Mouse (Mus musculus): ENCODE measurements around the gene Sirt6. TPM values are rescaled to one million over a fixed set of nuclear protein-coding genes. Genes with fewer than 3 reads are reported as not detected.

The Sirt6 gene
- polyA plus RNA-seq, 1 experiment from 2014 or later, result 27.3 TPM

DNA sequence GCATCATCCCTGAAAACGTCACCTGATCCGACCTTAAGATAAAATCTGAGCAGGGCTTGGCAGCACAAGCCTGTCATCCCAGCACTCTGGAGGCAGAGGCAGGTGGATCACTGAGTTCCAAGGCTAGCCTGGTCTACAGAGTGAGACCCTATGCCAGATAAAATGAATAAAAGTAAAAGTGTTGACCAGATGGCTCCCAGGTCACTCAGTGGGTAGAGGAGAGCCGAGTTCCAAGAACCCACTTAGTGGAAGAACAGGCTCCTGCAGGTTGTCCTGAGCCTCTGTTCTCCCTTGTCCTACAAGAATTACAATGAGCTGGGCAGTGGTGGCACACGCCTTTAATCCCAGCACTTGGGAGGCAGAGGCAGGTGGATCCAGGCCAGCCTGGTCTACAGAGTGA lies 34.4 kb downstream of the Sirt6 start:
- no peak for ATAC-seq (replicated peaks; ENCODE audit: insufficient number of reproducible peaks, low FRiP score, low TSS enrichment)
- no peaks in the 10 kb centered on the region for H3K9me3 ChIP-seq (replicated peaks; ENCODE audit: control insufficient read depth, low read length)
- WGBS (ENCODE audit: insufficient replicate concordance), result 52% methylated on average over 4 of the region's 4 CpGs

DNA sequence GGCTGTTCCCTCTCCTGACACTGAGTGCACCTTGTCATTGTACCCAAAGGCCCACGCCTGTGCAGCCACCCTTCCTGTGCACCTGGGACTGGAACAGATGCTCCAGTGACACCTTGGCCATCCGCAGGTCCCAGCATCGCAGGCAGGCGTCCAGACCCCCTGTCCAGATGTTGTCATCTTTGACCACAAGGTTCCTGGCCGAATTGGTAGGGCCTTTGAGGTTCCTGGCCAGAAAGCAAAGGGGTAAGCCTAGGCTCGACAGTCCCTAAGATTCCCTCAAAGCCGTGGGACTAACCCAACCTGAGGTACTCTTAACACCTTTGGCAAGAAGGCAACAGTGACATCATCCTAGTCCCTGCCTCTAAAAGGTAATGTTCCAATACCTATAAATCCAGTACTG lies 35.0 kb downstream of the Sirt6 start:
- peaks cover 27% of the 10 kb centered on the region for H3K27me3 ChIP-seq (ENCODE audit: control insufficient read depth, insufficient read depth, low read length)
- ATAC-seq (replicated peaks; ENCODE audit: insufficient number of reproducible peaks, low FRiP score, low TSS enrichment), result no peak
- H3K4me2 ChIP-seq, result no peak overlapping the region
- no peak overlapping the region for H3K27ac ChIP-seq (ENCODE audit: low read depth, low read length)
- WGBS (ENCODE audit: insufficient replicate concordance), result 73% methylated on average over 7 of the region's 7 CpGs
- H3K4me1 ChIP-seq (ENCODE audit: control insufficient read depth, insufficient read depth, low read length), result peaks cover 23% of the 10 kb centered on the region
- no peak overlapping the region for H3K9ac ChIP-seq (ENCODE audit: low read depth, low read length)
- peaks cover 7% of the 10 kb centered on the region for H3K36me3 ChIP-seq (ENCODE audit: control insufficient read depth, insufficient read depth, low read length)
- no peaks in the 10 kb centered on the region for H3K9me3 ChIP-seq (replicated peaks; ENCODE audit: control insufficient read depth, low read length)
- no peak overlapping the region for H3K4me3 ChIP-seq (ENCODE audit: low read depth, low read length)

More for the DNA sequence above, 34.4 kb downstream of the Sirt6 start:
- H3K9ac ChIP-seq (ENCODE audit: low read depth, low read length), result no peak overlapping the region
- H3K4me3 ChIP-seq (ENCODE audit: low read depth, low read length), result no peak overlapping the region
- peaks cover 26% of the 10 kb centered on the region for H3K4me1 ChIP-seq (ENCODE audit: control insufficient read depth, insufficient read depth, low read length)
- H3K4me2 ChIP-seq, result no peak overlapping the region
- H3K36me3 ChIP-seq (ENCODE audit: control insufficient read depth, insufficient read depth, low read length), result 0 out of 2 replicates have a peak, but pooled peaks cover 3% of the 10 kb centered on the region
- H3K27ac ChIP-seq (ENCODE audit: low read depth, low read length), result no peak overlapping the region
- H3K27me3 ChIP-seq (ENCODE audit: control insufficient read depth, insufficient read depth, low read length), result peaks cover 24% of the 10 kb centered on the region

DNA sequence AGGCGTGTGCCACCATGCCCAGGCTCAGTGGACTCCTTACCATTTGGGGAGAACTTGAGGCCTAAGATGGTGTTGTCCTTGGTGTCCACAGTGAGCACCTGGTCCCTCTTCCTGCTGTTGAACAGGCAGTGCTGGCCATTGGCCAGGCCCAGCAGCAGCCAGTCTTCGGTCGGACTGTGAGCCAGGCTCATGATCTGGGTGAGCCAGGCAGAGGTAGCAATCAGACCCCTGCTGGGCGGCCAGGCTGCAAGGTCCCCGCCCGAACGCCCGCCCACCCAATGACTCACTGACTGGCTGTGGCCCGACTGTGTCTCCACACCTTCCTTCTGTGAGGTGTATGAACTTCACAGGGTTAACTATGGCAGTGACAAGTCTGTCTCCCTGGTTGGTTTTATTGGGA lies 35.8 kb downstream of the Sirt6 start:
- WGBS (ENCODE audit: insufficient replicate concordance), result 56% methylated on average over 9 of the region's 9 CpGs
- Histone ChIP-seq H3K4me2 (no peak overlapping the region), H3K27me3 (ENCODE audit: control insufficient read depth, insufficient read depth, low read length) (peaks cover 34% of the 10 kb centered on the region), H3K36me3 (ENCODE audit: control insufficient read depth, insufficient read depth, low read length) (peaks cover 9% of the 10 kb centered on the region), H3K4me1 (ENCODE audit: control insufficient read depth, insufficient read depth, low read length) (peaks cover 16% of the 10 kb centered on the region), H3K4me3 (ENCODE audit: low read depth, low read length) (no peak overlapping the region), H3K9ac (ENCODE audit: low read depth, low read length) (no peak overlapping the region), H3K9me3 (replicated peaks; ENCODE audit: control insufficient read depth, low read length) (no peaks in the 10 kb centered on the region), H3K27ac (ENCODE audit: low read depth, low read length) (no peak overlapping the region)
- ATAC-seq (replicated peaks; ENCODE audit: insufficient number of reproducible peaks, low FRiP score, low TSS enrichment), result no peak

DNA sequence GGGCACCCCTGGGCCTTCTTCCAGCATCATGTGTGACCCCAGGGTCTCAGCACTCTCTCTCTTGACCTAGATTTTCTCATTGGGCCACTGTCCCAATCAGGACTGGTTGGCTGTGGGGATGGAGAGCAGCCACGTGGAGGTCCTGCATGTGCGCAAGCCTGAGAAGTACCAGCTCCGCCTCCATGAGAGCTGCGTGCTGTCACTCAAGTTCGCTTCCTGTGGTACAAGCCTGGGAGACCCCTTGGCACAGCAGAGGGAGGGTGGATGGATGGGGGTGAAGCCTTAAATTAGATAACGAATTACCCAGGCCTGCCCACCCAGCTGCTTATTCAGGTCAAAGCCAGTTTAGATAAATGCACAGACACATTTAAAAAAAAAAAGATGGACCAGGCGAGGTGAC lies 38.9 kb downstream of the Sirt6 start:
- H3K27me3 ChIP-seq (ENCODE audit: control insufficient read depth, insufficient read depth, low read length), result peaks cover 28% of the 10 kb centered on the region
- no peaks in the 10 kb centered on the region for H3K4me1 ChIP-seq (ENCODE audit: control insufficient read depth, insufficient read depth, low read length)
- ATAC-seq (replicated peaks; ENCODE audit: insufficient number of reproducible peaks, low FRiP score, low TSS enrichment), result no peak
- 57% methylated on average over 7 of the region's 7 CpGs for WGBS (ENCODE audit: insufficient replicate concordance)
- H3K36me3 ChIP-seq (ENCODE audit: control insufficient read depth, insufficient read depth, low read length), result peaks cover 15% of the 10 kb centered on the region
- H3K27ac ChIP-seq (ENCODE audit: low read depth, low read length), result no peak overlapping the region
- no peak overlapping the region for H3K4me2 ChIP-seq
- H3K9me3 ChIP-seq (replicated peaks; ENCODE audit: control insufficient read depth, low read length), result no peaks in the 10 kb centered on the region
- H3K9ac ChIP-seq (ENCODE audit: low read depth, low read length), result no peak overlapping the region
- H3K4me3 ChIP-seq (ENCODE audit: low read depth, low read length), result no peak overlapping the region

DNA sequence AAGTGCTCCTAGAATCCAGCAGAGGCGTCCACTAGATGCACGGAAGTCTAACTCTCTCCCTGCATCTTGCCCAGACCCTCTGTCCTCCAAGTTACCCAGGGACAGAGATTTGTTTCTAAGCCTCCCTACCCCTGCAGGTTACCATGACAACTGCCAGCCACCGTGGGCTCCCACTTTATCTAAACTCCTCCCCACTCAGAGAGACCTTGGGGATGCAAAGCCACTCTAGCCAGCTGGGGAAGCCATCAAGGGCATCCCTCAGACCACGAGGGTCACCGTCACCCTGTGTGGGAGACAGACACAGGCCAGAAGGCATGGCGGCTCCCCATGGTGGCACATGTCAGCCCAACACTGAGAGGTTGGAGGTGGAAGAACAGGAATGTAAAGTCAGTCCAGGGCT lies 44.2 kb downstream of the Sirt6 start:
- ATAC-seq (replicated peaks; ENCODE audit: insufficient number of reproducible peaks, low FRiP score, low TSS enrichment), result no peak
- WGBS (ENCODE audit: insufficient replicate concordance), result 51% methylated on average over 6 of the region's 6 CpGs
- H3K4me1 ChIP-seq (ENCODE audit: control insufficient read depth, insufficient read depth, low read length), result peaks cover 5% of the 10 kb centered on the region; the same call in 1 of the 2 replicates
- H3K27me3 ChIP-seq (ENCODE audit: control insufficient read depth, insufficient read depth, low read length), result peaks cover 18% of the 10 kb centered on the region
- peaks cover 14% of the 10 kb centered on the region for H3K36me3 ChIP-seq (ENCODE audit: control insufficient read depth, insufficient read depth, low read length)
- no peak overlapping the region for H3K27ac ChIP-seq (ENCODE audit: low read depth, low read length)
- no peaks in the 10 kb centered on the region for H3K9me3 ChIP-seq (replicated peaks; ENCODE audit: control insufficient read depth, low read length)
- H3K4me2 ChIP-seq, result no peak overlapping the region
- no peak overlapping the region for H3K9ac ChIP-seq (ENCODE audit: low read depth, low read length)
- no peak overlapping the region for H3K4me3 ChIP-seq (ENCODE audit: low read depth, low read length)

DNA sequence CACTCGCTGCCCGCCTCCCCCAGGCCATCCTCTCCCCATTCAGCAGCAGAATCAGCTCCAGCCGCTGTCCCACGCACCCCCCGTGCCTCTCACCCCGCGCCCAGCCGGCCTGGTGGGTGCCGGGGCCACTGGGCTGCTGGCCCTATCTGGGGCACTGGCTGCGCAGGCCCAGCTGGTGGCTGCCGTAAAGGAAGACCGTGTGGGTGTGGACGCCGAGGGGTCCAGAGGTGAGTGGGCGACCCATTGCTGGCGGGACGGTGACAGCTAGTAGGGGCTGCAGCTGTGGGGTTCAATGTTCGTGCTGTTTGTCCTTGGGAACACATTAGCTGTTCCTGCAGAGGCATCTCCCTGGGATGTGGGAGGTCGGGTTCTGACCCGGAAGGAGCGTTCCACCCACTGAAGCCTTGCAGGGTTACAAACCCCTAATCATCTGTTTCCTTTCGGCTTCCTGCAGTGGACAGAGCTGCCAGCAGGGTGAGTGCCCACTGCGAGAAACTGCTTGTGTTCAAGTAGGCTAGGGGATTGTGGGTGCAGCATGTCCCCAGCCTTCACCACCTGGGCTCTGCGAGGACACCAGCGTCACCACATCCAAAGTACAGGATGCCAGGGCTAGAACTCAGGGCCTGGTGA lies 47.0 kb downstream of the Sirt6 start:
- Histone ChIP-seq H3K9me3 (replicated peaks; ENCODE audit: control insufficient read depth, low read length) (no peaks in the 10 kb centered on the region), H3K27me3 (ENCODE audit: control insufficient read depth, insufficient read depth, low read length) (peaks cover 9% of the 10 kb centered on the region; the same call in 1 of the 2 replicates), H3K36me3 (ENCODE audit: control insufficient read depth, insufficient read depth, low read length) (peaks cover 8% of the 10 kb centered on the region; the same call in 1 of the 2 replicates), H3K4me1 (ENCODE audit: control insufficient read depth, insufficient read depth, low read length) (peaks cover 10% of the 10 kb centered on the region), H3K9ac (ENCODE audit: low read depth, low read length) (no peak overlapping the region), H3K4me3 (ENCODE audit: low read depth, low read length) (no peak overlapping the region), H3K27ac (ENCODE audit: low read depth, low read length) (no peak overlapping the region), H3K4me2 (peak overlapping the region; percentile 31)
- WGBS (ENCODE audit: insufficient replicate concordance), result 51% methylated on average over 25 of the region's 25 CpGs
- ATAC-seq (replicated peaks; ENCODE audit: insufficient number of reproducible peaks, low FRiP score, low TSS enrichment), result no peak

DNA sequence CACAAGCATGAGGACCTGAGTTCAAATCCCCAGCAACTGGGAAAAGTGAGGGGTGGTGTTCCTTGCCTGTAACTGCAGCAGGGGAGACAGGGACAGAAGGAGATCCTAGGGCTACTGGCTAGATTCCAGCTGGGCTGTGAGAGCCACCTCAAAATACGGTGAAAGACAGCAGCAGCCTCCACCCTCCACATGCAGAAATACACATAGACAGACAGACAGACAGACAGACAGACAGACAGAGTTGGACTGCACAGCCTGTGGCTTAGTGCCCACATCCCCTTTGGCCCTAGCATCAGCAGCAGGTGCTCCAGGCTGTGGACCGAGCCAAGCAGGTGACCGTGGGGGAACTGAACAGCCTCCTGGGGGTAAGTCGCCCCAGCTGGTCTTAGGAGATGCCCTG lies 47.6 kb downstream of the Sirt6 start:
- 72% methylated on average over 4 of the region's 4 CpGs for WGBS (ENCODE audit: insufficient replicate concordance)
- Histone ChIP-seq H3K27me3 (ENCODE audit: control insufficient read depth, insufficient read depth, low read length) (peaks cover 9% of the 10 kb centered on the region; the same call in 1 of the 2 replicates), H3K9ac (ENCODE audit: low read depth, low read length) (no peak overlapping the region), H3K4me3 (ENCODE audit: low read depth, low read length) (no peak overlapping the region), H3K27ac (ENCODE audit: low read depth, low read length) (no peak overlapping the region), H3K4me1 (ENCODE audit: control insufficient read depth, insufficient read depth, low read length) (peaks cover 10% of the 10 kb centered on the region), H3K36me3 (ENCODE audit: control insufficient read depth, insufficient read depth, low read length) (peaks cover 2% of the 10 kb centered on the region; the same call in 1 of the 2 replicates), H3K4me2 (no peak overlapping the region), H3K9me3 (replicated peaks; ENCODE audit: control insufficient read depth, low read length) (no peaks in the 10 kb centered on the region)
- no peak for ATAC-seq (replicated peaks; ENCODE audit: insufficient number of reproducible peaks, low FRiP score, low TSS enrichment)

DNA sequence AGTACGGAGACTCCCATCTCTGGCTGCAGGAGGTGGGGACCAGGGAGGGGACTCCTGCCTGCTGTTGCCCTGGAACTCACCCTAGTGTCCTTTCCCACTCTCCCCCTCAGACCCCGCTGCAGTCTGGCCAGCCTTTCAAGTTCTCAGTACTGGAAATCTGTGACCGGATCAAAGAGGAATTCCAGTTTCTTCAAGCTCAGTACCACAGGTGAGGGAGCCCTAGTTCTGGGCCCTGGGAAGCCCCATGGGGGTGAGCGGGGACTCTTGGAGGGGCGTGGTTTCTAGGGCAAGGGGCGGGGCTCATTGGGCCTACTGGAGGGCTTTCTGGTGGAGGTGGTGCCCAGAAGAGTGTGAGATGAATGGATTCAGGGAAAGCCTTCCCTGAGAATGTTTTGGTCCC lies 51.9 kb downstream of the Sirt6 start:
- peaks cover 28% of the 10 kb centered on the region for H3K4me1 ChIP-seq (ENCODE audit: control insufficient read depth, insufficient read depth, low read length)
- WGBS (ENCODE audit: insufficient replicate concordance), result 2% methylated on average over 6 of the region's 6 CpGs
- H3K9ac ChIP-seq (ENCODE audit: low read depth, low read length), result peak overlapping the region; percentile 71
- no peak for ATAC-seq (replicated peaks; ENCODE audit: insufficient number of reproducible peaks, low FRiP score, low TSS enrichment)
- H3K27me3 ChIP-seq (ENCODE audit: control insufficient read depth, insufficient read depth, low read length), result peaks cover 21% of the 10 kb centered on the region
- H3K9me3 ChIP-seq (replicated peaks; ENCODE audit: control insufficient read depth, low read length), result no peaks in the 10 kb centered on the region
- H3K27ac ChIP-seq (ENCODE audit: low read depth, low read length), result no peak overlapping the region
- peak overlapping the region; percentile 62 for H3K4me3 ChIP-seq (ENCODE audit: low read depth, low read length)
- no peaks in the 10 kb centered on the region for H3K36me3 ChIP-seq (ENCODE audit: control insufficient read depth, insufficient read depth, low read length)
- H3K4me2 ChIP-seq, result peak overlapping the region; percentile 68

GRCm38 (mm10) chr10:81575208-81575631 lies 52.4 kb downstream of the Sirt6 start:
- H3K9ac ChIP-seq (ENCODE audit: low read depth, low read length), result peak overlapping the region; percentile 71
- no peaks in the 10 kb centered on the region for H3K9me3 ChIP-seq (replicated peaks; ENCODE audit: control insufficient read depth, low read length)
- H3K36me3 ChIP-seq (ENCODE audit: control insufficient read depth, insufficient read depth, low read length), result no peaks in the 10 kb centered on the region
- H3K4me3 ChIP-seq (ENCODE audit: low read depth, low read length), result peak overlapping the region; percentile 62
- H3K4me1 ChIP-seq (ENCODE audit: control insufficient read depth, insufficient read depth, low read length), result peaks cover 28% of the 10 kb centered on the region
- WGBS (ENCODE audit: insufficient replicate concordance), result 1% methylated on average over 30 of the region's 30 CpGs
- H3K27ac ChIP-seq (ENCODE audit: low read depth, low read length), result no peak overlapping the region
- ATAC-seq (replicated peaks; ENCODE audit: insufficient number of reproducible peaks, low FRiP score, low TSS enrichment), result no peak
- H3K27me3 ChIP-seq (ENCODE audit: control insufficient read depth, insufficient read depth, low read length), result peaks cover 19% of the 10 kb centered on the region
- peak overlapping the region; percentile 68 for H3K4me2 ChIP-seq

Measured in heart, embryonic 11.5 days (tissue).